Mouse (Mus musculus): ENCODE measurements around the gene Pigt.

The Pigt gene

GRCm38 (mm10) chr2:164486258-164487114 lies 10.8 kb upstream of the Pigt start:
- peak; percentile 71 for DNase-seq

- no peak for DNase-seq
Measured at GRCm38 (mm10) chr2:164487115-164487527, 10.2 kb upstream of the Pigt start.

- peak; percentile 78 for DNase-seq
Measured at GRCm38 (mm10) chr2:164487812-164488211, 9.5 kb upstream of the Pigt start.

DNA sequence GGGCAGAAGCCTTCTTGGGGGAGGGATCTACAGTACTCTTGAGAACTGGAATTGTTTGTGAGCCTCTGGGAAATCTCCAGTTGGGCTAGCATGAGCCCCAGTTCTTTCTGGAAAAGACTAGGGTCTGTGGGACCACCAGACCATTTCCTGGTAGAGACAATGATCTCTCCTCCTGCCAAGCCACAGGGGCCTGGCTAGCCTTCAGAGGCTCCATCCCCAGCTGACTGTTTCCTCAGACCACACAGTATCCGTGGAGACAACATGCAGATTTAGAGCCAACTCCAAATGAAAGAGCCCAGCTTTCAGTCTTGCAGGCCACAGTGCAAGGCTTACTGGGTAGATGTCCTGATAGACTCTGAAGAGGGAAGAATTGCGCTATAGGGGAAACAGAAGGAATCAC lies 3.2 kb upstream of the Pigt start:
- DNase-seq, result no peak

- no peak for DNase-seq
Measured at GRCm38 (mm10) chr2:164496331-164496730, 989 bp upstream of the Pigt start.

GRCm38 (mm10) chr2:164497691-164498268 lies 460 bp downstream of the Pigt start:
- DNase-seq, result no peak

- no peak for DNase-seq
Measured at GRCm38 (mm10) chr2:164499317-164499716, 2.0 kb downstream of the Pigt start.

GRCm38 (mm10) chr2:164500511-164500910 lies 3.2 kb downstream of the Pigt start:
- DNase-seq, result no peak

DNA sequence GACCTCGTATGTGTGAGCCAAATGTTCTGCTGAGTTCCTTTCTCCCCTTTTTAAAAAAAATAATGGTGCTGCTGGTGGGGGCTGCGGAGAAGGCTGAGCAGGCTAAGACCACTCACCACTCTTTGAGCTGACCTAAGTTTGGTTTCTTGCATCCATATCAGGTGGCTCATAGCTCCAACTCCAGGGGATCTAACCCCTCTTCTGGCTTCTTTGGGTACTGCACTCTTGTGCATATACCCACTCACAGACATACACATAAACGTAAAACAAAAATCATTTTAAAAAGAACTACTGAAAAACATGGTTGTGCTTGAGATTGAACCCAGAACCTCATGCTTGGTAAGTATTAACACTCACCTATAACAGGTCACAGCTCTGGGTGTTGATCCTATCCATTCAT lies 7.6 kb downstream of the Pigt start:
- no peak for DNase-seq

GRCm38 (mm10) chr2:164505619-164506347 lies 8.5 kb downstream of the Pigt start:
- no peak for DNase-seq

GRCm38 (mm10) chr2:164507811-164508210 lies 10.5 kb downstream of the Pigt start:
- no peak for DNase-seq

GRCm38 (mm10) chr2:164510621-164511190 lies 13.4 kb downstream of the Pigt start:
- no peak for DNase-seq

- DNase-seq, result no peak
Measured at GRCm38 (mm10) chr2:164512121-164512909, 15.0 kb downstream of the Pigt start.

DNA sequence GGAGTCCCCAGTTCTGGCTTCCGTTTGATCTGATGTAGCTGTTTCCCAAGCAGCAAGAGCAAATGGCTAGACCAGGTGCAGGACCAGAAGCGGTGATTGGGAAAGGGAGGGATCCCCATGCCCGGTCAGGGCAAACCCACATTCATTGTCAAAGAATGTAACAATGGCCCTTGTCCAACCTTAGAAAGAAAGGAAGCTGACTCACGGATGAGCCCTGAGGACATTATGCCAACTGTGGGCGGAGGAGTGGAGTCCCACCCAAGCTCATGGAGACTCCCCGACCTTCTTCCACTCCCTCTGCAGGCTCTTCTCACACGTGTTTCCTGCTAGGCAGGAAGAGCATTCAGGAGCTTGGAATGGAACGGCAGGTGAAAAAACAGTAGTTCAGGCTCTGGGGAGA lies 16.1 kb downstream of the Pigt start:
- no peak for DNase-seq

- no peak for DNase-seq
Measured at GRCm38 (mm10) chr2:164514916-164515315, 17.6 kb downstream of the Pigt start.

DNA sequence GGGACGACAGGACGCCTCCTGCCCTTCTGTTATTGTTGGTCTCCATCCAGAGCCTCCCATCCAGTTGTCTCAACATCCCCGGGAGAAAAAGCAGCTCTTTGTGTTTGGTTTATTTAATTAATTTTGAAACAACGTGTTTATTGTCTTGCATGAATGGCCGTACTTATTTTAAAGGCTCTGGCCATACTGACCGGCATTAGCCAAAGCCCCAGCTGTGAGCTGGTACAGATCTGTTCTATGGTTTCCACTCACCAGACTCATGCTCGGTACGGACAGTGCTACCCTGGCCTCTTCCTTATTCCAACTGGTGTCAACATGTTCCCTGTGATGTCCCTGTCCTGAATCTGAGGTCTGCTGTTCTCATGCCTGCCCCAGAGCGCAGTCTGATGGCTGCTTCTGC lies 18.6 kb downstream of the Pigt start:
- no peak for DNase-seq

DNA sequence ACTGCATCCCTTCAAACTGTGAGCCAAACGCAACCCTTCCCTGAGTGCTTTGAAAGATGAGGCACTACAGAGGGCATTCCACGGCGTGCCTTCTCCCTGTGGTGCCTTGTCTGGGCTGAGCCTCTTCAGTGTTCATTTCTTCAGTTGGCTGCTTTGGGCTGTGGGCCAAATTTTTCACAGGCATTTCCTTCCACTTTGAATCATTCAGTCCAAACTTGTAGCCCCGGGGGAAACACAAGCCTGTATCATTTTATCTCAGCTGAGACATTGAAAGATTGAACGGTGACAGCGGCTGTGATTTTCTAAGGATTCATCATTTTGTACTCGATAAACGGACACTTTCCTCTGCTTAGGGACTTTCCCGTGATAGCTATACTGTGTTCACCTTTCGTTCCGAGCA lies 19.3 kb downstream of the Pigt start:
- no peak for DNase-seq

DNA sequence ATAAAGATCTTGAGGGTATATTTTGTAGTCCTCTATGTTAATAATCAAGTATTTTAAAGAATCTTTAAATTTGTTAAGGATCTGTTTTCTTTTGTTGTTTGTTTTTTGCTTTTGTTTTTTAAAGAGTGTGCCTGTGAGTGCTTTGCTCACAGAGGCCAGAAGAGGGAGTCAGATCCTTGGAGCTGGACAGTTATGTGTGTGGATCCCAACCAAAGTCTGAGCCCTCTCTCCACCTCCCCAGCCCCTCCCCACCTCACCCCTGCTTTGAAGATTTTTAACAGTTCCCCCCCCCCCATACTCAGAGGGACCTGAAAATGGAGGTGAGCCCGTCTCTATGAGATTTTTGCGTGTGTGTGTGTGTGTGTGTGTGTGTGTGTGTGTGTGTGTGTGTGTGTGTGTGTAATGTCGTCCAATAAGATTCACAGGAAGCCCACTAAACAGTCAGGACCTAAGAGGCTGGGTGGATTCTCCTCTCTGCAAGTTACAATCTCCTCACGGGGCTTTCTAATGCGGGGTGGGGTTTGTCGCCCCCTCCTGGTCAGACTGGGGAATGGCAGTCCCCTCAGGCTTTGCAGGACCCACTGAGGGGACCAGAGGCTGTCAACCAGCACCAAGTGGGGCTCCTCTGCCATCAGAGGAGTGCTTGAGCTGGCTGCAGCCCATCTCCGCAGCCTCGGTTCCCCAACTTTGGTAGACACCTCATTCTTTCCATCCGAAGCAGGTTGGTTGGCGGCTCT lies 20.3 kb downstream of the Pigt start:
- peak; percentile 60 for DNase-seq

DNA sequence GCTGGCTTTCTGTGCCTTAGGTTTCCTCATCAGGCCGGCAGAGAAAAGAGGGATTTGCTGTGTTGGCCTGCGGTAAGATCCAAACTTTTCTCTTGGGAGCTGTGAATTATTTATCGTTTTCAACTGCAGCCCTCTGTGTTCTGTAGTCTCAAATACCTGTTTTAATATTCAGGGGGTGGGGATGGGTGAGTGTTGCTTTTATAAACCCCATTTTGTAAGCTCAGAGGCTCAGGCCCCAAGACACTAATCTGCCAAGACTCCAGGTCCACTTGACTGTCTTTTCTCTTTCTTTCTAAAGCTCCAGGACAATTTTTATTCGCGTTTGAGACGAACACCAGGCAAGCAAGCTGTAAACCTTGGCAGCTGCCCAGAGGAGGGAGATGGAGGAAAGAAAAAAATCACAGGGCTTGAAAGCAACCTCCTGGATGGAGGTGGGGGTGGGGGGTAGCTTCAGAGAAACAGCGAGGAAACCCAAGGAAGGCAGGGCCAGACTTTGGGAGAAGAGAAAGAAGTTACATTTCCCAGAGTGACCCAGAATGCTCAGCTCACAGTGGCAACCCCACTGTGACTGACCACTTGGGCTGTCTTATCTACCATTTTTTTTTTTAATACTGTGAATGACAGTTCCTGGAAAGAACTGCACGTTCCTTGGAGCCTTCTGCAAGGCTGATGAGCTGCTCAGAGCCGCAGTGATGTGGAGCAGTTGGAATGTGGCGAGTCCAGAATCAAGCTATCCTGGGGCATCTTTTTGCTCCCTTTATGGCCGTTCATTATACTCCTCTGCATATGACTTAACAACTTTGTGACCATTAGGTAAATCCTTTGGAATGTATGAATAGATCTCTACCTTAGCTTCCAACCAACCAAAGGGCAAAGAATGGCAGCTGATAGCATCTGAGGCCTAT lies 21.2 kb downstream of the Pigt start:
- no peak for DNase-seq

GRCm38 (mm10) chr2:164519171-164519526 lies 21.8 kb downstream of the Pigt start:
- no peak for DNase-seq

DNA sequence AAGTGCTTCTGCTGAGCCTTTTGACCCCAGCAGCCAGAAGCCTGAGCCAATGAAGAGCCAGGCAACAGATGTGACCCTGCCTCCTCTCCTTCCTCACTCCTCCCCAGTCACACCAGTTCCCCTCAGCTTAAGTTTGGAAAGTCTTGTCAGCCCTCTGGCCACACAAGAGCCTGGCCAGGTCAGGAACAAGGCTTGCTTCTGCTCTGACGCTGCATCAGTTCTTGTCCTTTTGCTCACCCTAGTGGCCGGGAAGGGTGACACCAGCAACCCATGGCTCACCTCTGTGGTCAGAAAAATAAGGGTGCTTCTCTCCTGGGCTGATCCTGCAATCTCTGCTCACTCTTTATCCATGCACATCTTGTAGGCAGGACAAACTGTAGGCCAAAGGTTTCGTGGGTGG lies 23.5 kb downstream of the Pigt start:
- peak; percentile 20 for DNase-seq
